Mouse (Mus musculus) MEL (cell line): ENCODE data around the gene Trim58. TPM values are rescaled to one million over a fixed set of nuclear protein-coding genes. Genes with fewer than 3 reads are reported as not detected.

ENCODE experiments used
- DNase-seq: peaks from one replicate; pipeline ENCODE4 v3.0.0; 2011; ENCODE audit warnings: low read depth, low spot score
- H3K27ac ChIP-seq: 2 replicates; pipeline ENCODE4 v1.5.1; 2012; ENCODE audit warnings: low read depth, mild to moderate bottlenecking, control low read depth, low read length, moderate library complexity; ENCODE audit not compliant: control insufficient read depth
- H3K27me3 ChIP-seq, 2 experiments: fragments of 150-350 bp in 1 of 2; sonication (generic) in 1 of 2; 2 replicates each; pipeline ENCODE4 v1.6.1; 2012; ENCODE audit warnings: low read length in 2 of 2, mild to moderate bottlenecking in 2 of 2, improper control_type of control experiment in 1 of 2, moderate library complexity in 1 of 2; ENCODE audit not compliant: insufficient read depth in 2 of 2, control insufficient read depth in 1 of 2
- H3K36me3 ChIP-seq, 2 experiments: 2 replicates each; pipeline ENCODE4 v1.6.1; 2012 to 2014; ENCODE audit warnings: low read length in 2 of 2, improper control_type of control experiment in 1 of 2, inconsistent platforms in 1 of 2, mild to moderate bottlenecking in 1 of 2; ENCODE audit not compliant: insufficient read depth in 2 of 2, control insufficient read depth in 1 of 2
- H3K4me1 ChIP-seq, 2 experiments: fragments of 150-350 bp in 1 of 2; sonication (generic) in 1 of 2; 2 replicates each; pipeline ENCODE4 v1.6.1; 2012; ENCODE audit warnings: low read length in 2 of 2, improper control_type of control experiment in 1 of 2, mild to moderate bottlenecking in 1 of 2; ENCODE audit not compliant: insufficient read depth in 2 of 2, control insufficient read depth in 1 of 2
- H3K4me3 ChIP-seq, 2 experiments: fragments of 150-350 bp in 1 of 2; sonication (generic) in 1 of 2; 2 replicates each; pipeline ENCODE4 v1.5.1; 2012; ENCODE audit warnings: low read depth in 2 of 2, low read length in 2 of 2, mild to moderate bottlenecking in 2 of 2, moderate library complexity in 2 of 2, control low read depth in 1 of 2, improper control_type of control experiment in 1 of 2; ENCODE audit not compliant: control insufficient read depth in 1 of 2, insufficient read depth in 1 of 2
- H3K79me2 ChIP-seq: 2 replicates; pipeline ENCODE4 v1.6.1; 2012; ENCODE audit warnings: mild to moderate bottlenecking, low read length, moderate library complexity; ENCODE audit not compliant: control insufficient read depth, poor library complexity, insufficient read depth
- H3K9ac ChIP-seq: 2 replicates; pipeline ENCODE4 v1.6.1; 2012; ENCODE audit warnings: low read depth, mild to moderate bottlenecking, control low read depth, low read length, moderate library complexity; ENCODE audit not compliant: control insufficient read depth, poor library complexity, severe bottlenecking
- H3K9me3 ChIP-seq: fragments of 150-350 bp; sonication (generic); replicated peaks from 2 replicates; pipeline ENCODE4 v1.6.1; 2012; ENCODE audit warnings: mild to moderate bottlenecking, low read length, improper control_type of control experiment, moderate library complexity; ENCODE audit not compliant: insufficient read depth
- BHLHE40 ChIP-seq: IDR thresholded peaks from 2 replicates; pipeline ENCODE4 v1.6.1; 2012; ENCODE audit warnings: low read depth, mild to moderate bottlenecking, inconsistent platforms, low read length, improper control_type of control experiment, borderline replicate concordance
- CHD1 ChIP-seq: IDR thresholded peaks from 2 replicates; pipeline ENCODE4 v1.6.1; 2012; ENCODE audit warnings: low read depth, mild to moderate bottlenecking, inconsistent platforms, low read length, improper control_type of control experiment
- CHD2 ChIP-seq: IDR thresholded peaks from 2 replicates; pipeline ENCODE4 v1.6.1; 2011; ENCODE audit warnings: low read length, improper control_type of control experiment
- CTCF ChIP-seq, 3 experiments: IDR thresholded peaks in 2 of 3; conservative IDR thresholded peaks in 1 of 3; 2 replicates each; pipeline ENCODE4 v1.5.1; 2011 to 2012; ENCODE audit warnings: low read length in 3 of 3, low read depth in 2 of 3, mild to moderate bottlenecking in 2 of 3, improper control_type of control experiment in 1 of 3, inconsistent platforms in 1 of 3, mixed read lengths in 1 of 3, moderate library complexity in 1 of 3; ENCODE audit not compliant: control insufficient read depth in 1 of 3, insufficient read depth in 1 of 3, poor library complexity in 1 of 3, severe bottlenecking in 1 of 3
- ETS1 ChIP-seq: IDR thresholded peaks from 2 replicates; pipeline ENCODE4 v1.6.1; 2012; ENCODE audit warnings: low read depth, mild to moderate bottlenecking, inconsistent platforms, low read length, improper control_type of control experiment, moderate library complexity
- GABPA ChIP-seq: IDR thresholded peaks from 2 replicates; pipeline ENCODE4 v1.6.1; 2012; ENCODE audit warnings: low read depth, mild to moderate bottlenecking, inconsistent platforms, low read length, improper control_type of control experiment, moderate library complexity
- HCFC1 ChIP-seq: IDR thresholded peaks from 2 replicates; pipeline ENCODE4 v1.6.1; 2012; ENCODE audit warnings: low read depth, mild to moderate bottlenecking, inconsistent platforms, low read length, improper control_type of control experiment, moderate library complexity
- JUND ChIP-seq: IDR thresholded peaks from 2 replicates; pipeline ENCODE4 v1.6.1; 2011; ENCODE audit warnings: low read depth, mild to moderate bottlenecking, improper control_type of control experiment, low read length
- MAFK ChIP-seq: IDR thresholded peaks from 2 replicates; pipeline ENCODE4 v1.6.1; 2011; ENCODE audit warnings: low read depth, mild to moderate bottlenecking, low read length, improper control_type of control experiment, borderline replicate concordance
- MAX ChIP-seq: IDR thresholded peaks from 2 replicates; pipeline ENCODE4 v1.6.1; 2011; ENCODE audit warnings: low read length, improper control_type of control experiment
- MEF2A ChIP-seq: IDR thresholded peaks from 2 replicates; pipeline ENCODE4 v1.6.1; 2014; ENCODE audit warnings: low read depth, mild to moderate bottlenecking, inconsistent platforms, low read length, improper control_type of control experiment; ENCODE audit not compliant: poor library complexity, insufficient replicate concordance, severe bottlenecking; ENCODE audit errors: extremely low read depth
- MXI1 ChIP-seq: IDR thresholded peaks from 2 replicates; pipeline ENCODE4 v1.6.1; 2011; ENCODE audit warnings: mild to moderate bottlenecking, low read depth, low read length, improper control_type of control experiment
- MYB ChIP-seq: IDR thresholded peaks from 2 replicates; pipeline ENCODE4 v1.6.1; 2011; ENCODE audit warnings: mild to moderate bottlenecking, low read depth, low read length, improper control_type of control experiment
- NRF1 ChIP-seq: IDR thresholded peaks from 2 replicates; pipeline ENCODE4 v1.6.1; 2014; ENCODE audit warnings: low read depth, mild to moderate bottlenecking, inconsistent platforms, low read length, improper control_type of control experiment, moderate library complexity; ENCODE audit not compliant: poor library complexity, insufficient read depth, severe bottlenecking
- POLR2AphosphoS2 ChIP-seq: IDR thresholded peaks from 2 replicates; pipeline ENCODE4 v1.6.1; 2011; ENCODE audit warnings: low read length, improper control_type of control experiment
- POLR2AphosphoS5 ChIP-seq: IDR thresholded peaks from 2 replicates; pipeline ENCODE4 v1.6.1; 2012; ENCODE audit warnings: low read depth, borderline replicate concordance, mild to moderate bottlenecking, inconsistent platforms, low read length, moderate library complexity, mixed read lengths
- RAD21 ChIP-seq: IDR thresholded peaks from 2 replicates; pipeline ENCODE4 v1.6.1; 2011; ENCODE audit warnings: mild to moderate bottlenecking, low read depth, low read length, improper control_type of control experiment
- SIN3A ChIP-seq: IDR thresholded peaks from 2 replicates; pipeline ENCODE4 v1.6.1; 2012; ENCODE audit warnings: low read length, improper control_type of control experiment, inconsistent platforms
- SMC3 ChIP-seq: IDR thresholded peaks from 2 replicates; pipeline ENCODE4 v1.6.1; 2011; ENCODE audit warnings: low read depth, low read length, improper control_type of control experiment
- TBP ChIP-seq: IDR thresholded peaks from 2 replicates; pipeline ENCODE4 v1.8.0; 2011; ENCODE audit warnings: low read depth, low read length, improper control_type of control experiment
- TCF12 ChIP-seq: IDR thresholded peaks from 2 replicates; pipeline ENCODE4 v1.6.1; 2014; ENCODE audit warnings: low read depth, mild to moderate bottlenecking, inconsistent platforms, low read length, improper control_type of control experiment, moderate library complexity
- UBTF ChIP-seq: IDR thresholded peaks from 2 replicates; pipeline ENCODE4 v1.6.1; 2012; ENCODE audit warnings: low read depth, mild to moderate bottlenecking, inconsistent platforms, low read length, improper control_type of control experiment, moderate library complexity, borderline replicate concordance; ENCODE audit not compliant: insufficient read depth
- USF1 ChIP-seq: IDR thresholded peaks from 2 replicates; pipeline ENCODE4 v1.6.1; 2014; ENCODE audit warnings: low read depth, mild to moderate bottlenecking, inconsistent platforms, low read length, improper control_type of control experiment, moderate library complexity
- ZC3H11A ChIP-seq: IDR thresholded peaks from 2 replicates; pipeline ENCODE4 v1.6.1; 2012; ENCODE audit warnings: low read depth, mild to moderate bottlenecking, inconsistent platforms, low read length, improper control_type of control experiment
- ZKSCAN1 ChIP-seq: IDR thresholded peaks from 2 replicates; pipeline ENCODE4 v1.6.1; 2012; ENCODE audit warnings: low read depth, mild to moderate bottlenecking, inconsistent platforms, low read length, improper control_type of control experiment, moderate library complexity
- ZMIZ1 ChIP-seq: IDR thresholded peaks from 2 replicates; pipeline ENCODE4 v1.6.1; 2012; ENCODE audit warnings: low read depth, mild to moderate bottlenecking, inconsistent platforms, low read length, improper control_type of control experiment, moderate library complexity
- polyA plus RNA-seq, 2 experiments: library from polyadenylated mRNA; stranded (reverse) in 1 of 2; unstranded in 1 of 2; fragments of >175 nt in 1 of 2; fragments of >200 nt in 1 of 2; gene quantifications; 2 replicates each; pipeline versions ENCODE4 v1.2.1 to v1.2.4; 2012; ENCODE audit warnings: low replicate concordance in 2 of 2, low read depth in 1 of 2; ENCODE audit not compliant: insufficient read length in 2 of 2, insufficient read depth in 1 of 2, missing spikeins in 1 of 2
- total RNA-seq: library from RNA; depleted of rRNA; stranded (reverse); fragments of 300-350 nt; gene quantifications from 2 replicates; pipeline ENCODE4 v1.2.3, GENCODE M21; 2012

Gene Trim58
- total and polyA plus RNA-seq, 3 experiments, result 4.0 to 14.1 TPM; not detected in 1

- TF ChIP-seq CHD1 (no peak), MEF2A (no peak), HCFC1 (no peak), TCF12 (no peak), ZC3H11A (peak; percentile 36; the same call in 1 of the 2 replicates), UBTF (no peak), GABPA (no peak), MAFK (no peak), SIN3A (no peak), BHLHE40 (no peak), MYB (no peak), JUND (no peak), POLR2AphosphoS5 (no peak), POLR2AphosphoS2 (no peak), MXI1 (no peak), CHD2 (no peak), NRF1 (no peak), RAD21 (peak; percentile 37), TBP (no peak), ZKSCAN1 (no peak), ZMIZ1 (no peak), USF1 (no peak), ETS1 (no peak)
- TF ChIP-seq, all 39 proteins: peak for 7
Measured at GRCm38 (mm10) chr11:58669252-58669651, 29.0 kb downstream of the Trim58 start (continued).

DNA sequence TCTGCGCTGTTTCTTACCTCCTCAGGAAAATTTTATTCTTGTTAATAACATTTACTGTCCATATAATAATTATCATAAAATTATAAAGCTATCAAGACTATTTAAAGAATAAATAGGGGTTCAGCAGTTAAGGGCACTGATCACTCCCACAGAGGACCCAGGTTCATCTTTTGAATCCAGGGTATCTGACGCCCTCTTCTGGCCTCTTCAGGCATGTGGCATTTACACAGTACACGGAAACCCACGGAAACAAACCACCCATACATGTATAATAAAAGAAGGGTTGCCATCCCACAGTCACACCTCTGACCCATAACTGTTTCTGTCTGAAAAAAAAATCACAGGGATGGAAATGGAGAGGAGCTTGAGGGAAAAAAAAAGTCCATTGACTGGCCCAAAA is 31.6 kb downstream of the Trim58 start:
- no peaks in the 10 kb centered on the region for H3K4me1 ChIP-seq
- H3K36me3 ChIP-seq, result no peaks in the 10 kb centered on the region
- no peak for TF ChIP-seq GABPA
- TF ChIP-seq ZC3H11A, result peak; percentile 30; the same call in 1 of the 2 replicates
- no peak for TF ChIP-seq ZMIZ1
- no peak for TF ChIP-seq CHD1
- TF ChIP-seq MAX, result no peak
- peak; percentile 57 for TF ChIP-seq RAD21
- TF ChIP-seq POLR2AphosphoS2, result no peak
- TF ChIP-seq CTCF (IDR thresholded peaks at IDR 0.05 in 2 of 3, conservative IDR thresholded peaks at IDR 0.05 in 1 of 3; ENCODE audit: control insufficient read depth in 1 of 3, insufficient read depth in 1 of 3, low read depth in 2 of 3, low read length in 3 of 3, poor library complexity in 1 of 3, severe bottlenecking in 1 of 3), result peak; percentile 38 to 59 (median 50)
- peak; percentile 59 for TF ChIP-seq SMC3
- no peak overlapping the region for H3K27ac ChIP-seq
- peaks cover 1 to 7% of the 10 kb centered on the region in 2 experiments; a peak in 3 of 4 replicates for H3K27me3 ChIP-seq
- no peak overlapping the region for H3K4me3 ChIP-seq
- no peaks in the 10 kb centered on the region for H3K79me2 ChIP-seq
- H3K9me3 ChIP-seq, result no peaks in the 10 kb centered on the region
- H3K9ac ChIP-seq, result no peak overlapping the region
- DNase-seq, result peak; percentile 37
